Mouse (Mus musculus) forelimb bud, embryonic 11.5 days (tissue): ENCODE data around the gene Ppp4r2.

Experiments
- DNase-seq: peaks from one replicate; pipeline ENCODE4 v3.0.0-alpha.2; 2012; ENCODE audit warnings: low read depth, low spot score

Gene Ppp4r2

DNA sequence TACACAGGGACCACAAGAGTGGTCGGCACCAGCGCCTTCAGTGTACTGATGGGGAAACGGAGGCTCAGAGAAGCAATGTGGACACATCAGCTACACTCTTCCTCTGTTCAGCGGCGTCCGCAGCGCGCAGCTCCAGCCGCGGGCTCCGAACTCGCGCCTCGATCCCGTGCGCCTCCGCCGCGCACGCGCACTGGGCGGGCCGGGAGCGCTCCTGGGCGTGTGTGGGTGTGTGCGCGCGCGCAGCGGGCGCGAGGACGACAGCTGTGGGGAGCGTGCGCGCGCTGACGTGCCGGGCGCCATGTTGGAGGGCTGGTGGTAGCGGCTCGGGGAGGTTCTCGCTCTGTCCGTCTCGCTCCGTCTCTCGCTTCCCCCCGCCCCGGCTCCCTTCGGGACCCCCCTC lies at the start of gene Ppp4r2:
TSS of gene Ppp4r2 (plus strand) at position 268 of the 400 bp plus-strand sequence.
- peak; percentile 92 for DNase-seq

DNA sequence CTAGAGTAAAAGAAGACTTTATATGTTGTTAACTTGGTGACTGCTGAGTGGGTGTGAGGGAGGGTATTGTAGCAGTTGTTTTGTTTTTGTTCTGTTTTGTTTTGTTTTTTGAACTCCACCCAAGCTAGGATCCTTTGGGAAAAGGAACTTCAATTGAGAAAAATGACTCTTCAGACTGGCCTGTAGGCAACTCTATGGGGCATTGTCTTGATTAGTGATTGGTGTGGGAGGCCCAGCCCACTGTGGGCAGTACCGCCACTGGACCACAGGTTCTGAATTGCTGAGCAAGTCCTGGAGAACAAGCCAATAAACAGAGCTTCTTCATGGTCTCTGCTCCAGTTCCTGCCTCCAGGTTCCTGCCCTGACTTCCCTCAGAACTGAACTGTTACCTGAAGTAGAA lies 45.7 kb upstream of the Ppp4r2 start:
- DNase-seq: no peak

DNA sequence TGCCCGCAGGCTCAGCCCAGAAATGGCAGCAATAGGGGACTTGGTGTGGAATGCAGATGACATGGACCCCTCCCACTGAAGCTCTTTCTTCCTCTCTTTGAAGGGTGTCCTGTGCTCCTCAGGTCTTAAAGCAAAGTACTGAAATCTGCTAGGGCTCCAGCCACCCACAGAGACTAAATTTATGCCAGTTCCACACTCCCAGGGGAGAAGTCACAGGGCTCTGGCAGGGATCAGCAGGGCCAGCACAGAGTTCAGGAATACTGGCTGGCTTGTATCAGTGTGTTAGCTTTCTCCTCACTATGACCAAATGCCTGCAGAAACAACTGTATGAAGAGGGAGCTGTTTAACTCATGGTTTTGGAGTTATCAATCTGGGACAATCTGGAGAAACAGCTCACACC lies 44.3 kb upstream of the Ppp4r2 start:
- no peak for DNase-seq

DNA sequence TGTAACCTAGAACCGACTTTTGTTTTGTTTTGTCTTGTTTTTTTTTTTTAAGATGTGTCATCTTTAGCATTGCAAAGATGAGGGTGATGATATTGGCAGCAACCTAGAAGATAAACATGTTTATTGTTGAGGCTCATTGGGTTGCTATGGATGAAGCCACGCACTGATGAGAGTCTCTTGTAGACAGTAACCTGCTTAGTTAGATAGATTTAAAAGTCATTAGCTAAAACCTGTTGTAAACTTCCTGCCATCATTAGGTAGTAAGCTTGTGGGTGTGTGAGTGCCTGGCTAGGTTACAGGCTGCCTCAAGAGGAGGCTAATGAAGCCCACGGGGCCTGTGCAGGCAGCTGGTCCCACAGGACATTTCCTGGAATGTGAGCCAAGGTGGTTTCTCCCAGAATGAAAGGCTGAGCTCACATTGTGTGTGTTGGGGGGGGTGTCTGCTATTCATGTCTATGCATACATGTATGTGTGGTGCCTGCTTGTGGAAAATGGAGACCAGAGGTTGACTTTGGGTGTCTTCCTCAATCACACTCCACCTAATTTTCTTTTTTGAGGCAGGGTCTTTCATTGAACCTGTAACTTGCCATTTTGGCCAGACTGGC lies 41.3 kb upstream of the Ppp4r2 start:
- peak; percentile 5 for DNase-seq

DNA sequence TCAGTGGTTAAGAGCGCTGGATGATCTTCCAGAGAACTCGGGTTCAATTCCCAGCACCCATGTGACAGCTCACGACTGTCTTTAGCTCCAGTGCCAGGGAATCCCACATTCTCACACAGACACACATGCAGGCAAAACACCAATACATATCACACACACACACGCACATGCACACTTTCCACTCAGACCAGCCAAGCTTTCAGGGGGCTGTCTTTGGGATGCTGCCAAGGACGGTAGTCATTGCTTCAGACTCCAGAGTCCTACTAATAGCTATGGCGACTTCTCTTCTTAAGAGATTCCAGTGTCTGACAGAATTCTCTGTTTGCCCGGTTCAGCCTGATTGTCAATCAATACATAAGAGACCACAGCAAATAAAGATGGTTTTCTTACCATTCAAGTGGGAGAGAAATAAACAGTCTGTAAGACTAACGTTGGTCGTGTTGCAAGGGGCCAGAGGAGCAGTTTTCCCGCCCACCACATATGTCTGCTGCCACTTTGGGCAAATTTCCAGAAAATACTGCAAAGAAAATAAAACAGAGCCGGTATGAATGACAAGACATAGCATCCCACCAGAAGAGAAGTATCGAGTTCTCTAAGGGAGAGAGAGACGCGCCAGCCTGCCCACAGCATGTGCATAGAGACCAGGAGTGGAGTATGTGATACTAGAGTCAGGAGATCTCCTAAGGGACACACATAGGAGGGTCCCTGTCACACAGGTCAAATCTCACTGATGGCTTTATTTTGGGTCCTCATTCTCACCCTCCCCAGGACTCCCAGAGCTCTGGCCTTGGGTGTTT lies 40.3 kb upstream of the Ppp4r2 start:
- DNase-seq: no peak

DNA sequence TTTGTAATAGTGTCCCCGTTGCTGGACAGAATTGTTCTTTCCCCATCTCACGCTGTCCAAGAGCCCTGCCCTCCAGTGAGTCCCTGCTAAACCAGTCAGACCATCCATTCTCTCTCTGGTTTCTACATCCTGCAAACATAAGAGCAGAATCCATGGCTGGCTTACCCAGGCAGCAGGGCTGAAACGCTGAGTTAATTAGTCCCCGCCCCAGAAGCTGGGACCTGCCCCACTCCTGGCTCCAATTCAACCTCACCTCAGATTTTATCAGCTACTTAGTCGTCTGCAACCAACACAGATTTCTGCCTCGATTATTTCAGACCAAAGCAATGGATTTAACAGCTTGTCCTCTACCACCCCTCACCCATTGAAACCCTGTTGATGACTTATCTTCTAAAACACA lies 37.6 kb upstream of the Ppp4r2 start:
- peak; percentile 9 for DNase-seq

DNA sequence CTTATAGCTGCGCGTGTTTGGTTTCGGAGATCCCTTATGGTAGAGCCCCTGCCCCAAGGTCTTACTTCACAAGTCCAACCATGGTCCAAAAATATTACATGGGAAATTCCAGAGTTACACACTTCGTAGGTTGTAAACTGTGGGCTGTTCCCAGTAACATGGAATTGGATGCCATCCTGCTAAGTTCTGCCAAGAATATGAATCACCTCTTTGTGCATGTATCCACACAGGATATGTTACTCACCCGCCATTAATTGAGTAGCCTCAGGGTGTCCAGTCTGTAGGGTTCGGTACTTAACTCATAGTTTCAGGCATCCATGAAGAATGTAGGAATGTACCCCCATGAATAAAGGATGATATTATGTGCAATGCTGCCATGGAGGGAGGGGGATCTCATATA lies 34.1 kb upstream of the Ppp4r2 start:
- no peak for DNase-seq

DNA sequence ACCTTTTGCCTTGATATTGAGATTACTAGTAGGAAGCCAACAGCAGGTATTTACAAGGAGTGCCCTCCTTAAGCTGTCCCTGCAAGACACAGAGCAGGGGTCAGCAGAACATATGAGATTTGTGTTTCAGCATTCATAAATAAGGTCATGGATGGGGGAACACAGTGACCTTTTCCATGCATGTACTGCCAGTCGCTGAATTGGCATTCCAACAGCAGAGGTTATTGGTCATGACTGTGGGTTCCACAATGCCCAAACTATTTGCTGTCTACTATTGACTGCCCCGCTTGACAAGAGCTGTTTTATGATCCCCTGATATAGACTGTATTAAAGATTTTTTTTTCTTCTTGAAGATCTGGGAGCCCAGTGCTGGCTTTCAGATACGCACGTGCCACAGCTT lies 33.7 kb upstream of the Ppp4r2 start:
- no peak for DNase-seq

DNA sequence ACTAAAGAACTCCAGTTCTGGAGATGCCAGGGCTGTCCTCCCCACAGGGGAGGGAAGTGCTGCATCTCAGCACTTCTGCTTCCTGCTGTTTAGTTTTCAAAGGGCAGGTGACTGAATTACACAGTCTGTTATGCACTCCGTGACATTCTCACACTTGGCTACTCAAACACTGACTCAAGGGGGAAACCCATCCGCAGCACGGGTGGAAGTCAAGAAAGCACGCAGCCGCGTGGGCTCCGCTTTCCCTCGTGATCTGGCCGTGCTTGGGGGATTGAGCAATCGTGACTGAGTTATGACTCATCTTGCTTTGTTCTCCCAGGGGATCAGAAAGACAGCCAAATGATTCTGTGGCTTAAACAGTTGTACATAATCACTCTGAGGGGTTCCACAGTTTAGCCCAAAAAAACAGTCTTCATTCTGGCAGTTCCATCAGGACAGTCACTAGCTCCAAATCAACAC lies 32.9 kb upstream of the Ppp4r2 start:
- DNase-seq: no peak

DNA sequence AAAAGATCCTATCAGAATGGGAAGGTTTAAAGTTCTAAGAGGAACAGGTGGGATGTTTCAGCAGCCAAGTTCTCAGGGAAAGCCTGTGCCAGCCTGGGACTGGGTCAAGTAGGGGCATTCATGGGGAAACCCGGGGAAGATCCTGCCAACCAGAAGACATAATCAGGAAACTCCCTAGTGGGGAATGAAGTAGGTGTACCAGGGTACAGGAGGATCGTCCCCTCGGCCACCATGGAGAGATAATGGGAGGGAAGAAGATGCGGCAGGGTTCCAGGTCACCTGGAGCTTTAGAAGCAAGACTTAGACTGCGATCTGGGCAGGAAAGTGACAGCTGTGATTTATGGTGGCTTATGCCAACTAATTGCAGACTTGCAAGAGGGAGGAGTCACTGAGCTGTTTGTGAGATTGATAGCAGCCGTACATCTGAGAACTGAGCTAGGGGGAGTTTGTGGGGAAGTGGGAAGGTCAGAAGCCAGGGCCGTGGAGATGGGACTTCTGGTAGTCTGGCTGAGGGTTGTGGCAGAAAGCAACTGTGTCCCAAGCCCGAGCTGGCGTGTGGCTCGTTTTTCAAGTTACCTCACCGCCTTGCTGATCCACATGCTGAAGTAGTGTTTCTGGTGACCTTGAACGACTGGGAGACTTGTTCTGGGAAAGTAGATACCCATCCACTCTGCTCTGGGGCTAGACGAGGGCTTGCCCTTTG lies 30.9 kb upstream of the Ppp4r2 start:
- DNase-seq: peak; percentile 40

DNA sequence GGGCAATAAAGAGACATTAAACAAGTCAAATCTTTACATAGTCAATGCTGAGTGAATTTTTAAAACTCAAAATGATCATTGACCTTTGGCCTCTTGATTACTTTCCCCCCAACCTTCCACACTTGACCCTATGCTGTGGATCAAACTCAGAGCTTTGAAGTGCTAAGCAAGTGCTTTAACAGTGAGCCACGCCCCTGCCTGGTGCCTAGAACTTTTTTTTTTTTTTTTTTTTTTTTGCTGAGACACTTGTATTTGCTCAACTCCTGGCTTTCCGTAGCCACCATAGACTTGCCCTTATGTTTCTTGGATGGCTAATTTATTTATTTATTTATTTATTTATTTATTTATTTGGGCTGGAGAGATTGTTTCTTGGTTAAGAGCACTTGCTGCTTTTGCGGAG lies 30.2 kb upstream of the Ppp4r2 start:
- DNase-seq: no peak

DNA sequence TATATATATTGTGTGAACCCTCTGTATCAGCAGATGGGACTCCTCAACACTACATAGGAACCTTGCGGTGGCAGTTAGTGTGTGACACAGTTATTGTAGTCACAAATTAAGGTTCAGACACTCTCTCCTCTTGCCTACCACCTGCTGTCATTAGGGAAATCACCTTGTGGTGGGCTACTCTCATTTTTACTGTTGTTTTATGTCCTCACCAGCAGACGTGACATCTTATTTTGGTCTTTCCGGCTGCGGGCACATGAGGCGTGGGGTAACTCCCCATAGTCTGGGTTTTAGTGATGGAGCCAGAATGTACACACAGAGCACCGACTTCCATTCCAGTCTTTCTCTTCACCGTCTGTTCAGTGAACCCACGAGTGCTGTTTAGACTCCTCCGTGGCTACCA lies 26.2 kb upstream of the Ppp4r2 start:
- no peak for DNase-seq

DNA sequence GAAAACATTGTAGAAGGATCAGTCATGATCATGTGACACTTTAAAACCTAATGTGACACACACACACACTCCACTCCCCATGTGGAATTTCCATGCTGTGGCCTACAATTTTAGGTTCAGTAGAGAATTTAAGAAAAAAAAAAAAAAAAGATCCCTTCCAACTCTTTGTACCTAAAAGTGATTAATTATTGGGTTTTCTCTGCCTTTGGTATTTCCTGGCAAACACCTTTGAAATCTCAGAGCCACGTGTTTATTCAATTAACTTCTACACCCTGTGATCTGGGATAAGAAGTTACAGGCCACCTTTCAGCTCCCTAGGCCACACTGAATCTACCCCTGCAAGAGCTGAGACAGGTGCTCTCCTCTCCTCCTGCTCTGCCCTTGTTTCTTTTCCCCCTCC lies 25.7 kb upstream of the Ppp4r2 start:
- no peak for DNase-seq

DNA sequence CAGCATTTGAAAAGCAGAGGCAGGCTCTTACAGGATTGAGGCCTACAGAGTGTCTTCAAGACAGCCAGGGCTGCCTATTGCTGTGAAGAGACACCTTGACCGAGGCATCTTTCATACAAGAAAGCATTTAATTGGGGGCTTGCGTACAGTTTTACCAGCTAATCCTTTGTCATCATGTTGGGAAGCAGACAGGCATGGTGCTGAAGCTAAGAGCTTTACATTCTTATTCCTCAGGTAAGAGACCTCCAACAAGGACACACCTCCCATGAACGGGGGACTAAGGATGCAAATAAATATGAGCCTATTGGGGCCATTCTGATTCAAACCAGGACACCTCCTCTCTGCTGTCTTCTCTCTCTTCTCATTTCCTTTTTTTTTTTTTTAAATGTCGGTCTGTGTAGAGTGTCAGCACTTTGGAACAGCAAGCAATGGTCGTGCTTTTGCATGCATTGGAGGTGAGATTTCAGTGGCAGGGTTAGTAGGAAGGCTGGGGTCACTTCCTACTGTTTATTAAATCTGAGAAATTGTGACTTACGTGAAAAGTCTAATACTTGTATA lies 25.1 kb upstream of the Ppp4r2 start:
- no peak for DNase-seq

DNA sequence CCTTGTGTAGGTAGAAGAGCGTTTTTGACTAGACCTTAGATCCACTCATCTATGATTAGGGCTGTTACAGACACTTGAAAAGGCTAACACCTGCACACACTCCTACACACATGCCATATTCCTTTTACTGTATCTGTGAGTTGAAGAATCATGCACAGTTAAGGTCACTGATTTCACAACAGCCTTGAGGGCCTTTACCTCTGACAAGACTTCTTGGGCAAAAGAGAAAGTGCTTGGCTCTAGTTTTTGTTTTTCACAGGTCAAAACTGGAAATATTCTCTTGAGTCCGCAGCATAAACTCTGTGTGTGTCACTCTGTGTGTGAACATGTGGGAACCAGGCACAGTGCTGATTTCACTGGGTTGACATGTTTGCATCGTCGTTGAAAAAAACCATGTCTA lies 23.3 kb upstream of the Ppp4r2 start:
- DNase-seq: no peak

DNA sequence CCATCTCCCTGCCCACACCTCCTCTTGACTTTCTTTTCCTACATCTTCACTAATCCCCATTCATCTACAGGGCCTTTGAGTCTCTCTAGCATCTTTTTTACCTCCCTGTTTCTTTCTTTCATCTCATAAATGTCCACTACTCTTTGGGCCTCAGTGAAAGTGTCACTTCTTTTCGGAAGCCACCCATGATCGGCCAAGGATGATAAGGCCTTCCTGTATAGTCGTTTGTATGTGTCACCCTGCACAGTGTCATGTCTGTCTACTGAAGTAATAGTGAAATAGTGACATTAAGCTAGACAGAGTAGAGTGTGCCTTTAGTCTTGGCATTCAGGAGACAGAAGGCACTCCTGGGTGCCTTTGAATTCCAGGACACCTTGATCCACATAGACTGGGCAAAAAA lies 21.7 kb upstream of the Ppp4r2 start:
- DNase-seq: no peak

DNA sequence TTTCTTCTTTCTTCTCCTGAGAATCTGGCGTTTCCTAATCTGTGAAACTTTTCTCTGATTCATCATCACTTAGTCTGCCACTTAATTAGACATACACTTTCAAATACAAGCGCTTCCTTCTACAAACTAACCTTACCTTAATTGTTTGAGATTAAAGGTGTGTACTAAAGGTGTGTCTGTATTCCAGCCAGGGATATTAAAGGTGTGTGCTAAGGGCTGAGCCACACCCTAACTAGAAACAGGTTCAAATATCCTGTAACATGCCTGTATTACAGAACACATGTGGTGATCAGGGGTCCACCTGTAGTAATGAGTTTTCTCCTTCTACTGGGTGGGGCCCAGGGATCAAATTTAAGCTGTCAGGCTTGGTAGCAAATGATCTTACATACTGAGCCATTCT lies 12.1 kb upstream of the Ppp4r2 start:
- DNase-seq: no peak

DNA sequence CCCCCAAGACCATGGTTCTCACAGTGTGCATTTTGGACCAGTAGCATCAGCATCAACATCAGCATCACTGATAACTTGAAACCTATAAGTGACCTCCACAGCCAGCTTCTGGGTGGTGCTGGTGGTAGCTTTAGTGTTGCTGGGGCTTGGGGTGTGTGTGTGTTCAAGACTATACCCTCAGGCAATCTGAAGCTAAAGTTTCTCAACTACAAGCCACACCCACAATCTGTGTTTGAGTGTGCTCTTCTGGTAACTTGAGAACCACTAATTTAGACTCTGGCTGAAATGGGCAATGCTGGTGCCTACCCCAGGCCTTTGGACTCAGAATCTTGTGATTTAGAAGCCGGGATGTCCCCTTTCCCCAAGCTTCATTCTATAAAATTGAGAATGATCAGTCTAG lies 10.1 kb upstream of the Ppp4r2 start:
- DNase-seq: no peak

DNA sequence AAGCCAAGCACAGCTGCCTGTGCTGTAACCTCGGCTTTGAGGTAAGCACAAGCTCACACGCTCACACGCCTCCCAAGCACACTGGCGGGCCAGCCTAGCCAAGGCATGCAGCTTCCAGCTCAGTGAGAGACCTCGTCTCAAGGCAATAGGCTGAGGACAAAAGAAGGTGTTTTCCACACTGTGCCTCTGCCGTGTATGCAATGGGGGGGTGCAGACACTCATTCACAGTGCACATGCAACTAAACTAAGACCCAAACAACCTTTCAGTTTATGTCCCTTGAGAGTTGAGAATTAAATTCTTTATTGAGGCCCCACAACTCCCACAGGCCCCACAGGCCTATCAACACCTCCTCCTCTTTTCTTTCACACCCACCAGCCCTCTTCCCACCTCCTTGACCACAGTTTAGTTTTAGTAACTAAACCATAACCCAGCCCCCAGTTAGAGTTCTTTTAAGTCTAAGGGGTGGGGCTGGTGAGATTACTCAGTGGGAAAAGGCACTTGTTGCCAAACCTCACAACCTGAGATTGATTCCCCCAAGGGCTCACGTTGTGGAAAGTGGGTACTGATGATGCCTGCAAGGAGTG lies 8.9 kb upstream of the Ppp4r2 start:
- DNase-seq: no peak

DNA sequence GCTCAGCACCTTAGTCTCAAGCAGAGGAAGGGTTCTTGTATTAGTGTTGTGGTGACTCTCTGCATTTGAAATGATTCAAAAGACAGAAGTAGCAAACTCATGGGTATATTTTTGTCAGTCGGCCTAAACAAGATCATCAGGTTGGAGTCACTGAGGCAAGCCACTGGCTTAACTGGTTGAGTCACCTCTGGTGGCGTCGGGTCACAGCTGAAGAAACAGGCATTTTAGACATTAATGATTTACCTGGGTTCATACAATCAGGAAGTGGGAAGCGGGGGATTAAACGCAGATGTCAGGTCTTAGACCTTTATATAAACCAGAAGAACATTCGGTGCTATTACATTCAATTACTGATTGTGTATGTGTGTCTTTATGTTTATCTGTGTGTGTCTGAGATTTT lies 7.4 kb upstream of the Ppp4r2 start:
- no peak for DNase-seq

DNA sequence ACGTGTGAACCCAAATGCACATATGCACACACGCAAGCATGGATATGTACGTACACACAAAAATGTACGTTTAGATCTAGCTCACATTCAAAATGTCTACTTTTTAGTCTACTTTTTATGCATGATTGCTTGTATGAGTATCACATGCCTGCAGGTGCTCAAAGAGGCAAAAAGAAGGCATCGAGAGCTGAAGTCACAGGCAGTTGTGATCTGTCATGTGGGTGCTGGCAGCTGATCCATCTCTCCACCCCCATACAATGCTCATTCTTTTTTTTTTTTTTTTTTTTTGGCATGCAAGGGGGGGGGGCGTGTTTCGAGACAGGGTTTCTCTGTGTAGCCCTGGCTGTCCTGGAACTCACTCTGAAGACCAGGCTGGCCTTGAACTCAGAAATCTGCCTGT lies 4.9 kb upstream of the Ppp4r2 start:
- no peak for DNase-seq

DNA sequence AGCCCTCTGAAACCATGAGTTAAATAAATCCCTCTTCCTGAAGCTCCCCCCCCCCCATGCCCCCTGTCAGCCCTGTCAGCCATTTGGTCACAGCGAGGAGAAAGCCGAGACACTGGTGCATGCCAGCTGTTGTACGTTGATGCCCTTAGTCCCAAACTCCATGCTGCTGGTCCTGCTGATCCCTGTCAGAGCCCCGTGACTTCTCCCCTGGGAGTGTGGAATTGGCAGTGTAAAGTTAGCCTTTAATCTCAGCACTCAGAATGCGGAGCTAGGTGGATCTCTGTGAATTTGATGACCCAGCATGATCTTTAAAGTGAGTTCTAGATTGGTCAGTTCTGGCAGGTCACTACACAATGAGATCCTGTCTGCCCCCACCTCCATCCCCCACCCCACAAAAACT lies 3.7 kb upstream of the Ppp4r2 start:
- no peak for DNase-seq
